In the genomic region with DNA sequence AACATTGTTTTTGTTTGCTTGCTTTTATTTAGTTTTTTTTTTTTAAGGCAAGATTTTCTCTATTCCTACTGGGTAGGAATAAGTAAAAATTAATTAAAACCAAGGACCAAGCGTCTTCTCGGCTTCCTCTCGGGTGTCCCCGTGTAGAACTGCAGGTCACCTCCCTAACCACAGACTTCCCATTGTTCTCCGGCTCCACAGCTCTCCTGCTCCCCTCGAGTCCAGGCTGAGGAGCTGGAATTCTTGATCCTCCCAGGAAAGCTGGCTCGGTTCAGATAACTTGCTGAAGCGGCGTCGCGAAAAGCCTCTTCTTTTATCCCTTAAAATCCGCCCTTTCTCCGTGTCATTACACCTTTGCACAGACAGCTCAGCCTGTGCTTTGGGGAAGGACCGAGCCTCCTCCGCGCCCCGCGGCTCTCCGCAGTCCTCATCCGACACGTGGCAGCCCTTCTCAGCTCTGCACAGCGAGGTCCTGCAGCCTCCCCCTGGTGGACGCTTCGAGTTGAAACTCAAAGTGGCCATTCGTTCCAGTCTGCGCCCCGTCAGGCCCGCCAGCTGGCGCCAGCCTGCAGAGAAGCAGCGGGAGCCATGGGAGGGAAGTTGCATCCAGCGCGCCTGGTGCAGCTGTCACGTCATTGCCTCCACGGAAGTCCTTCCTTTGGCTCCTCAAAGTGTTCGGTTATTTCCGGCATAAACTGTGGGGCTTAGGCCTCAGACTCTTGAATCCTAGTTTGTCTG, we compare ENCODE assay signal across 8 mouse cellular contexts. TPM values are rescaled to one million over a fixed set of nuclear protein-coding genes. Genes with fewer than 3 reads are reported as not detected.
DNase-seq lines count a peak whose midpoint lies in the region; ATAC-seq and TF ChIP-seq lines count a peak whose summit lies in the region.

No protein-coding gene starts in this region.

- H3K9me3 ChIP-seq in ES-Bruce4 (replicated peaks; ENCODE audit: control insufficient read depth, insufficient read depth, low read length, poor library complexity, severe bottlenecking) = no peaks in the 10 kb centered on the region
- H3K9me3 ChIP-seq in forebrain, embryonic 13.5 days (replicated peaks) = no peaks in the 10 kb centered on the region
- H3K9me3 ChIP-seq in neural tube, embryonic 15.5 days (replicated peaks) = no peaks in the 10 kb centered on the region

- under 1% methylated on average over 36 of the region's 36 CpGs for WGBS in forebrain, embryonic 13.5 days
- under 1% methylated on average over 36 of the region's 36 CpGs for WGBS in neural tube, embryonic 15.5 days

- H3K27ac ChIP-seq in ES-Bruce4 (ENCODE audit: insufficient read depth, low read length) = peak overlapping the region; percentile 98
- H3K27ac ChIP-seq in forebrain, embryonic 13.5 days = peak overlapping the region; percentile 93
- peak overlapping the region; percentile 94 for H3K27ac ChIP-seq in neural tube, embryonic 15.5 days (replicated peaks)

- TF ChIP-seq EP300 in ES-Bruce4 (IDR thresholded peaks at IDR 0.05; ENCODE audit: insufficient read depth, low read depth, low read length) = peak; percentile 83

- peak overlapping the region; percentile 27 for H3K4me3 ChIP-seq in ES-Bruce4 (ENCODE audit: low read depth, low read length)
- H3K4me3 ChIP-seq in forebrain, embryonic 13.5 days = peak overlapping the region; percentile 34
- peak overlapping the region; percentile 40 for H3K4me3 ChIP-seq in neural tube, embryonic 15.5 days (replicated peaks)

- H3K27me3 ChIP-seq in ES-Bruce4 (ENCODE audit: control insufficient read depth, insufficient read depth, low read length, poor library complexity, severe bottlenecking) = no peaks in the 10 kb centered on the region
- no peaks in the 10 kb centered on the region for H3K27me3 ChIP-seq in forebrain, embryonic 13.5 days
- no peaks in the 10 kb centered on the region for H3K27me3 ChIP-seq in neural tube, embryonic 15.5 days (replicated peaks)

- no peaks in the 10 kb centered on the region for H3K36me3 ChIP-seq in ES-Bruce4 (ENCODE audit: control insufficient read depth, insufficient read depth, low read length, poor library complexity, severe bottlenecking)
- no peaks in the 10 kb centered on the region for H3K36me3 ChIP-seq in forebrain, embryonic 13.5 days (ENCODE audit: poor library complexity, severe bottlenecking)
- H3K36me3 ChIP-seq in neural tube, embryonic 15.5 days = no peaks in the 10 kb centered on the region

- DNase-seq in heart, postnatal 14 days = peak; percentile 90 to 92
- peak; percentile 85 for DNase-seq in layer of hippocampus, adult 11-12 months (ENCODE audit: low spot score)
- peak; percentile 91 to 92 for DNase-seq in lung, adult 18-20 months
- DNase-seq in testis, postnatal 14 days (ENCODE audit: low spot score) = peak; percentile 84

- H3K4me2 ChIP-seq in forebrain, embryonic 13.5 days = peak overlapping the region; percentile 58
- peak overlapping the region; percentile 73 for H3K4me2 ChIP-seq in neural tube, embryonic 15.5 days

- peak overlapping the region; percentile 8 for H3K9ac ChIP-seq in ES-Bruce4 (ENCODE audit: low read depth, poor library complexity, severe bottlenecking)
- peak overlapping the region; percentile 64 for H3K9ac ChIP-seq in forebrain, embryonic 13.5 days
- H3K9ac ChIP-seq in neural tube, embryonic 15.5 days (replicated peaks) = peak overlapping the region; percentile 56

- no peaks in the 10 kb centered on the region for H3K4me1 ChIP-seq in ES-Bruce4 (ENCODE audit: control insufficient read depth, insufficient read depth, low read length)
- peaks cover 18% of the 10 kb centered on the region for H3K4me1 ChIP-seq in forebrain, embryonic 13.5 days
- H3K4me1 ChIP-seq in neural tube, embryonic 15.5 days = peaks cover 23% of the 10 kb centered on the region

- intact Hi-C loops in heart, postnatal 14 days (cut with DNase I) = loop anchor here (2.0 to 5.0 kb wide), 3 partner anchors 18 to 68 kb away; partner anchors contain the start of gene Ube4b

- TF ChIP-seq CTCF in ES-Bruce4 (IDR thresholded peaks at IDR 0.05; ENCODE audit: low read depth, low read length) = peak; percentile 63

- TF ChIP-seq POLR2A in ES-Bruce4 (IDR thresholded peaks at IDR 0.05; ENCODE audit: insufficient read depth, low read length) = peak; percentile 6

- peak; percentile 96 for ATAC-seq in cerebellum, adult (ENCODE audit: insufficient number of reproducible peaks, low FRiP score, low TSS enrichment)
- peak; percentile 98 for ATAC-seq in forebrain, embryonic 13.5 days
- peak; percentile 97 for ATAC-seq in neural tube, embryonic 15.5 days (ENCODE audit: low FRiP score)

RNA-seq across cellular contexts. Expression of gene Rbp7, which starts 9.6 kb away (rescaled TPM):
- 3.5 and 3.6 TPM in 2 replicates for polyA plus RNA-seq in ES-Bruce4 (2011; ENCODE audit: insufficient read depth, insufficient read length, low read depth, missing spikeins)
- polyA plus RNA-seq in forebrain, embryonic 13.5 days (2015; fragmentation: Nextera tagmentation; extraction: Ambion mirVana) = not detected in 2 replicates
- total RNA-seq in heart, postnatal 14 days (2021) = 10 to 100 TPM; 75.7 to 77.1 TPM
- polyA plus RNA-seq in neural tube, embryonic 15.5 days (2015; fragmentation: Nextera tagmentation; extraction: Ambion mirVana) = 1.1 TPM in 1 of 2 replicates, not detected in the other

RNA-seq across cellular contexts. Expression of gene Ube4b, which starts 18.6 kb away (rescaled TPM):
- polyA plus RNA-seq in ES-Bruce4 (2011; ENCODE audit: insufficient read depth, insufficient read length, low read depth, missing spikeins) = 193 and 218 TPM in 2 replicates
- polyA plus RNA-seq in forebrain, embryonic 13.5 days (2015; fragmentation: Nextera tagmentation; extraction: Ambion mirVana) = 47.4 and 53.0 TPM in 2 replicates
- 10 to 100 TPM; 46.3 to 58.6 TPM for total RNA-seq in heart, postnatal 14 days (2021)
- 50.4 and 54.5 TPM in 2 replicates for polyA plus RNA-seq in neural tube, embryonic 15.5 days (2015; fragmentation: Nextera tagmentation; extraction: Ambion mirVana)

RNA-seq across cellular contexts. Expression of gene Tmem274, which starts 32.0 kb away (rescaled TPM):
- polyA plus RNA-seq in ES-Bruce4 (2011; ENCODE audit: insufficient read depth, insufficient read length, low read depth, missing spikeins) = not detected in 2 replicates
- 0.28 and 0.62 TPM in 2 replicates for polyA plus RNA-seq in forebrain, embryonic 13.5 days (2015; fragmentation: Nextera tagmentation; extraction: Ambion mirVana)
- not detected for total RNA-seq in heart, postnatal 14 days (2021)
- polyA plus RNA-seq in neural tube, embryonic 15.5 days (2015; fragmentation: Nextera tagmentation; extraction: Ambion mirVana) = not detected in 2 replicates

RNA-seq across cellular contexts. Expression of gene Nmnat1, which starts 39.9 kb away (rescaled TPM):
- polyA plus RNA-seq in ES-Bruce4 (2011; ENCODE audit: insufficient read depth, insufficient read length, low read depth, missing spikeins) = 8.5 and 9.7 TPM in 2 replicates
- polyA plus RNA-seq in forebrain, embryonic 13.5 days (2015; fragmentation: Nextera tagmentation; extraction: Ambion mirVana) = 11.8 and 15.7 TPM in 2 replicates
- total RNA-seq in heart, postnatal 14 days (2021) = 10 to 100 TPM; 20.8 to 23.4 TPM
- 5.8 and 9.0 TPM in 2 replicates for polyA plus RNA-seq in neural tube, embryonic 15.5 days (2015; fragmentation: Nextera tagmentation; extraction: Ambion mirVana)

RNA-seq across cellular contexts. Expression of gene Lzic, which starts 39.9 kb away (rescaled TPM):
- 42.6 and 55.2 TPM in 2 replicates for polyA plus RNA-seq in ES-Bruce4 (2011; ENCODE audit: insufficient read depth, insufficient read length, low read depth, missing spikeins)
- polyA plus RNA-seq in forebrain, embryonic 13.5 days (2015; fragmentation: Nextera tagmentation; extraction: Ambion mirVana) = 50.3 and 59.4 TPM in 2 replicates
- total RNA-seq in heart, postnatal 14 days (2021) = 10 to 100 TPM; 55.4 to 55.8 TPM
- 37.9 and 40.0 TPM in 2 replicates for polyA plus RNA-seq in neural tube, embryonic 15.5 days (2015; fragmentation: Nextera tagmentation; extraction: Ambion mirVana)

Comparison
In these comparisons a context has a peak if more than half of its experiments do, and no peak if none do; other contexts are left out.
1. Peak in every context shown above with its lines: DNase-seq, ATAC-seq, H3K4me3 ChIP-seq and H3K27ac ChIP-seq.
2. H3K9ac ChIP-seq: peak in every context shown above with its lines; median percentile 64 in forebrain, embryonic 13.5 days; 56 in neural tube, embryonic 15.5 days; 8 in ES-Bruce4.